Mouse (Mus musculus) midbrain, embryonic 14.5 days (tissue): Measurements from ENCODE around the gene Lrrc74a. TPM values are rescaled to one million over a fixed set of nuclear protein-coding genes. Genes with fewer than 3 reads are reported as not detected.

Experiments
- ATAC-seq: fragments of 200-750 bp; cut with Nextera tagmentation; 2 replicates; pipeline ENCODE4 v1.8.0; 2017; ENCODE audit warnings: moderate number of reproducible peaks, moderate library complexity; ENCODE audit not compliant: low FRiP score, low TSS enrichment
- DNase-seq: peaks from one replicate; pipeline ENCODE4 v3.0.0-alpha.2; 2015
- H3K27ac ChIP-seq: fragments of 300-500 bp; sonication (generic); replicated peaks from 2 replicates; pipeline ENCODE4 v1.5.1; 2014; ENCODE audit warnings: mild to moderate bottlenecking, low read depth, low read length, moderate library complexity
- H3K27me3 ChIP-seq: fragments of 300-500 bp; sonication (generic); 2 replicates; pipeline ENCODE4 v1.6.1; 2014; ENCODE audit warnings: low read length, control low read depth, mixed read lengths; ENCODE audit not compliant: control insufficient read depth, insufficient read depth
- H3K36me3 ChIP-seq: fragments of 300-500 bp; sonication (generic); 2 replicates; pipeline ENCODE4 v1.6.1; 2014; ENCODE audit warnings: low read length, control low read depth; ENCODE audit not compliant: control insufficient read depth, insufficient read depth
- H3K4me1 ChIP-seq: fragments of 300-500 bp; sonication (generic); 2 replicates; pipeline ENCODE4 v1.6.1; 2014; ENCODE audit warnings: mild to moderate bottlenecking, antibody characterized with exemption, low read length, control low read depth; ENCODE audit not compliant: control insufficient read depth, insufficient read depth
- H3K4me2 ChIP-seq: fragments of 300-500 bp; sonication (generic); 2 replicates; pipeline ENCODE4 v1.6.1; 2014; ENCODE audit warnings: mild to moderate bottlenecking, low read length, moderate library complexity
- H3K4me3 ChIP-seq: fragments of 300-500 bp; sonication (generic); replicated peaks from 2 replicates; pipeline ENCODE4 v1.5.1; 2014; ENCODE audit warnings: low read depth, low read length
- H3K9ac ChIP-seq: fragments of 300-500 bp; sonication (generic); replicated peaks from 2 replicates; pipeline ENCODE4 v1.6.1; 2014; ENCODE audit warnings: mild to moderate bottlenecking, low read length, moderate library complexity
- H3K9me3 ChIP-seq: fragments of 300-500 bp; sonication (generic); 2 replicates; pipeline ENCODE4 v1.6.1; 2016; ENCODE audit warnings: low read length, control low read depth, mixed read lengths; ENCODE audit not compliant: control insufficient read depth
- WGBS: fragments of 180-500 bp; shearing (Covaris S2); extraction: QIAGEN DNeasy Blood & Tissue Kit; methylation state at CpG from one replicate; pipeline ENCODE4 v1.1.7; 2014; 5-methylcytosine and 5-hydroxymethylcytosine counted together
- polyA plus RNA-seq: library from polyadenylated mRNA; unstranded; fragments of >200 nt; fragmentation: Nextera tagmentation; extraction: Ambion mirVana; gene quantifications from 2 replicates; pipeline ENCODE4 v1.2.1, GENCODE M21; 2014

The Lrrc74a gene
- polyA plus RNA-seq, 1 experiment from 2014 or later, result not detected

DNA sequence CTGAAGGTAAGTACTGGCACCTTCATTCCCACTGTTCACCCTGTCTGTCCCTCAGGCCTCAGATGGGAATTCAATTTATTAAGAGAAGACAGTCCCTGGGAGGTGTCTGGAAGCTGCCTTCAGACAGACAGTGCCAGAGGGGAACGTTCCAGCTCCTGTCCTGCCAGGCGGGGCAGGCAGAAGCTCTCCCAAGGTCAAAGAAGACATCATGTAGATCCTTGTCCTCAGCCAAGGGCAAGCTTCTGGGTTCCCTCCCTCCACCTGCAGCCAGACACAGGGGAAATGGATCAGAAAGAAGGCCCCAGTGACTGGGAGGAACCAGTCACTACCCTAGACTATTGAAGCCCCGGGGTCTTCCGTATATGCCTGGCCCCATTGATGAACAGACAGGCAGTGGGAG, 74.7 kb downstream of the Lrrc74a start:
- WGBS, result 67% methylated on average over 4 of the region's 4 CpGs
- no peak overlapping the region for H3K4me2 ChIP-seq
- H3K9me3 ChIP-seq, result no peaks in the 10 kb centered on the region
- H3K27me3 ChIP-seq, result no peaks in the 10 kb centered on the region
- DNase-seq, result no peak
- H3K27ac ChIP-seq, result peak overlapping the region; percentile 99
- no peaks in the 10 kb centered on the region for H3K36me3 ChIP-seq
- peaks cover 82% of the 10 kb centered on the region for H3K4me1 ChIP-seq
- H3K4me3 ChIP-seq, result no peak overlapping the region
- ATAC-seq, result no peak
- H3K9ac ChIP-seq, result no peak overlapping the region

DNA sequence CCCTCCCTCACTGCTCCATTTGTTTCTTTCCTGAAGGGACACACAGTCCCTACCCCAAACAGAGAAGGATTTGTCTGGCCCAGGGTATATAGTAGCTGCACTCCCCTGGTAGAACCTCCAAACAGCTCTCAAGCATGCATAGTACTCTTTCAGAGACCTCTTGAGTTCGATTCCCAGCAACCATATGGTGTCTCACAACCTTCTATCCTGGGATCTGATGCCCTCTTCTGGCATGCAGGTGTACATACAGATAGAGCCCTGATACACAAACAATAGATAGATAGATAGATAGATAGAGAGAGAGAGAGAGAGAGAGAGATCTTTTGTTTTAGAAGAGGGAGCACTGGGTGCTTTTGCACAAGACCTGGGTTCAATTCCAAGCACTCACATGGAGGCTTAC, 75.9 kb downstream of the Lrrc74a start:
- H3K27me3 ChIP-seq, result no peaks in the 10 kb centered on the region
- DNase-seq (no peak), ATAC-seq (no peak)
- no peak overlapping the region for H3K4me3 ChIP-seq
- H3K27ac ChIP-seq, result peak overlapping the region; percentile 99
- no peaks in the 10 kb centered on the region for H3K36me3 ChIP-seq
- peaks cover 78% of the 10 kb centered on the region for H3K4me1 ChIP-seq
- no peaks in the 10 kb centered on the region for H3K9me3 ChIP-seq
- no peak overlapping the region for H3K4me2 ChIP-seq
- no peak overlapping the region for H3K9ac ChIP-seq
- 78% methylated on average over 1 of the region's 1 CpGs for WGBS

DNA sequence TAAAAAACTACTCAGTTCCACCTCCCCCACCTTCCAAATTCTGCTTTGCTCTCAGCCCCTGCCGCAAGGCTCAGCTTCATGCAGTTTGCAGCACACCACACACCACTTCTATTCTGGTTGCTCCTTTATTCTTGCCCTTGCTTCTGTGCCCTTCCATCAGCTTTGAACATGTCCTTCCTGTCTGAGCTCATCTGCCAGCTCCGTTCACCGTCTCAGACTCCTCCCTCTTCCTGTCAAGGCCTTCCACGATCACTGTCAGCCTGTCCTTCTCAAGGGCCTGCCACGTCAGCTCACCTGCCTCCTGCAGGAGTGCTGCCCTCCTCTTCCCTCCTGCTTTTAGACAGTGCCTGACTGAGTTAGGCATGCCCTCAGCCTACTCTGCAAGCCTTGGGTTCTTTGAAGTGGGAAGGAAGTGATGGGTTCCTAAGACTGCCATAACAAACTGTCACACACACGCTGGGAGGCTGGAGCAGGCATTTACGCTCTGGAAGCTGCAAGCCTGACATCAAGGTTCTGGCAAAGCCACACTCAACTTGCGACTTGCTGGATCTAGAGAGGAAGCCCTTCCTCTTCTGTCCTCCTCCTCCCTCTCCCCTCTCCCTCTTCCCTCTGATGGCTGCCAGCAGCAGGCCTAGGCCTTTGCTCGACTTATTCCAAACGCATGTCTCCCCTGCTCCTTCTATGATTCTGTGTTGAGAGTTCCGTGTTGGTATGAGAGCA, 76.7 kb downstream of the Lrrc74a start:
- Histone ChIP-seq H3K4me2 (no peak overlapping the region), H3K4me1 (peaks cover 80% of the 10 kb centered on the region), H3K4me3 (no peak overlapping the region), H3K27ac (peak overlapping the region; percentile 99), H3K9me3 (no peaks in the 10 kb centered on the region), H3K36me3 (no peaks in the 10 kb centered on the region), H3K27me3 (no peaks in the 10 kb centered on the region), H3K9ac (no peak overlapping the region)
- ATAC-seq (no peak), DNase-seq (no peak)
- 52% methylated on average over 11 of the region's 11 CpGs for WGBS

DNA sequence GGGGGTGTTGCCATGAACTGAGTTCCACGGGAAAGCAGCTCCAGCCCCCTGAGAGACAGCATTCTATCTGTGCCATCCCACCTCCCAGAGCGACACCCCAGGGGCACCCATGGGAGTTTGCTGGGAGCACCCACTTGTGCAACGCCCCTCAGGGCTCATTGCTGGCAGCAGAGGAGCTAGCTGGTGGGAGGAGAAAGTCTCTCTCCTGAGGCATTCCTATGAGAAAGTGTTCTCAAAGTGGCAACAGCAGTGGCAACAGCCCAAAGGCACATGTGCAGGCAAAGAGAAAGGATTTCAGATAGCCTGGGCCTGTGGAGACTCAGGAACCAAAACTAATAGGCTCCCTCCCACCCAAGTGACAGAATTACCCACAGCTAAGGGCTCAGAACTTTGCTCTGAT, 78.6 kb downstream of the Lrrc74a start:
- Histone ChIP-seq H3K9ac (no peak overlapping the region; the same call in 1 of the 2 replicates), H3K4me1 (peaks cover 83% of the 10 kb centered on the region)

More for the DNA sequence above, 78.6 kb downstream of the Lrrc74a start:
- Histone ChIP-seq H3K27ac (peak overlapping the region; percentile 10; the same call in 1 of the 2 replicates), H3K27me3 (no peaks in the 10 kb centered on the region), H3K4me3 (no peak overlapping the region), H3K9me3 (no peaks in the 10 kb centered on the region), H3K4me2 (no peak overlapping the region), H3K36me3 (no peaks in the 10 kb centered on the region)
- no peak for ATAC-seq
- no peak for DNase-seq
- WGBS, result 81% methylated on average over 3 of the region's 3 CpGs

Other genes with a start within 250 kb of the Lrrc74a start
- gene Vash1, start 55.7 kb upstream of the Lrrc74a start, polyA plus RNA-seq, result 32.0 and 34.0 TPM in 2 replicates
- 11.3 and 11.5 TPM in 2 replicates for gene Angel1, start 7.9 kb upstream of the Lrrc74a start, polyA plus RNA-seq
- 71.6 and 80.2 TPM in 2 replicates for gene Irf2bpl, start 150.4 kb downstream of the Lrrc74a start, polyA plus RNA-seq
- 42.5 and 61.0 TPM in 2 replicates for gene Cipc, start 212.7 kb downstream of the Lrrc74a start, polyA plus RNA-seq